Mouse (Mus musculus) small intestine, adult 2 months (tissue): ENCODE measurements around the gene Bahcc1.

Experiments used
- CTCF ChIP-seq: fragments of 200-500 bp; IDR thresholded peaks from 2 replicates; pipeline ENCODE4 v1.5.1; 2012; ENCODE audit warnings: low read depth, mild to moderate bottlenecking, control low read depth, inconsistent platforms, low read length, moderate library complexity, mixed read lengths; ENCODE audit not compliant: insufficient replicate concordance, insufficient read length; ENCODE audit errors: extremely low read depth
- POLR2A ChIP-seq: fragments of 200-500 bp; IDR thresholded peaks from 2 replicates; pipeline ENCODE4 v1.6.1; 2012; ENCODE audit warnings: low read depth, mild to moderate bottlenecking, control low read depth, inconsistent platforms, low read length, moderate library complexity

DNA sequence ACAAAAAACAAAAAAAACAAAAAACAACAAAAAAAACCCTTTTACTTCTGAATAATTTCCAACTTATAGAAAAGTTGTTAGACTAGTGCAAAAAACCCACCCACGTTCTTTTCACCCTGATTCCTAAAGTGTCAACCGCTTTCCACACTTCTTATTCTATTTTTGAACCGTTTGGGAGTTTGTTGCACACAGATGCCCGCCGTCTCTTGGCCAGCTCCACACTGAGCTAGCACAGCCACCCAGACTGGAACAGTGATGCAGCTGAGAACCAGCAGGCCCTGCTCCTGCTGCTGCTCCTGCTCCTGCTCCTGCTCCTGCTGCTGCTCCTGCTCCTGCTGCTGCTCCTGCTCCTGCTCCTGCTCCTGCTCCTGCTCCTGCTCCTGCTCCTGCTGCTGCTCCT lies 28.5 kb upstream of the Bahcc1 start:
- TF ChIP-seq POLR2A (no peak), CTCF (no peak)
